Mouse (Mus musculus) lung, embryonic 14.5 days (tissue): Measurements from ENCODE around the gene Cldn14. TPM values are rescaled to one million over a fixed set of nuclear protein-coding genes. Genes with fewer than 3 reads are reported as not detected.

Experiments used
- ATAC-seq: fragments of 200-750 bp; cut with Nextera tagmentation; 2 replicates; pipeline ENCODE4 v1.8.0; 2017; ENCODE audit warnings: mild to moderate bottlenecking, moderate TSS enrichment, moderate library complexity; ENCODE audit not compliant: insufficient read depth
- DNase-seq: peaks from one replicate; pipeline ENCODE4 v3.0.0-alpha.2; 2015
- H3K27ac ChIP-seq: fragments of 300-500 bp; sonication (generic); 2 replicates; pipeline ENCODE4 v1.5.1; 2014; ENCODE audit warnings: low read depth, mild to moderate bottlenecking, moderate library complexity
- H3K27me3 ChIP-seq: fragments of 300-500 bp; sonication (generic); 2 replicates; pipeline ENCODE4 v1.6.1; 2014; ENCODE audit warnings: low read length, control low read depth; ENCODE audit not compliant: insufficient read depth
- H3K36me3 ChIP-seq: fragments of 300-500 bp; sonication (generic); 2 replicates; pipeline ENCODE4 v1.6.1; 2014; ENCODE audit warnings: control low read depth; ENCODE audit not compliant: insufficient read depth
- H3K4me1 ChIP-seq: fragments of 300-500 bp; sonication (generic); 2 replicates; pipeline ENCODE4 v1.6.1; 2014; ENCODE audit warnings: antibody characterized with exemption, control low read depth; ENCODE audit not compliant: insufficient read depth
- H3K4me2 ChIP-seq: fragments of 300-500 bp; sonication (generic); 2 replicates; pipeline ENCODE4 v1.6.1; 2014; ENCODE audit warnings: mild to moderate bottlenecking
- H3K4me3 ChIP-seq: fragments of 300-500 bp; sonication (generic); 2 replicates; pipeline ENCODE4 v1.5.1; 2014; ENCODE audit warnings: low read depth, low read length
- H3K9ac ChIP-seq: fragments of 300-500 bp; sonication (generic); 2 replicates; pipeline ENCODE4 v1.6.1; 2014
- H3K9me3 ChIP-seq: fragments of 300-500 bp; sonication (generic); 2 replicates; pipeline ENCODE4 v1.6.1; 2016; ENCODE audit warnings: low read depth, low read length, control low read depth
- CTCF ChIP-seq: IDR thresholded peaks from 2 replicates; pipeline ENCODE4 v1.5.1; 2016; ENCODE audit warnings: antibody characterized with exemption, low read depth
- WGBS: fragments of 180-500 bp; shearing (Covaris S2); extraction: QIAGEN DNeasy Blood & Tissue Kit; methylation state at CpG from one replicate; pipeline ENCODE4 v1.1.7; 2014; 5-methylcytosine and 5-hydroxymethylcytosine counted together
- polyA plus RNA-seq: library from polyadenylated mRNA; unstranded; fragments of >200 nt; fragmentation: Nextera tagmentation; extraction: Ambion mirVana; gene quantifications from 2 replicates; pipeline ENCODE4 v1.2.1, GENCODE M21; 2014

The Cldn14 gene
- polyA plus RNA-seq, 1 experiment from 2014 or later = not detected

GRCm38 (mm10) chr16:94040485-94040884 lies 31.8 kb upstream of the Cldn14 start:
- Histone ChIP-seq H3K9me3 (no peaks in the 10 kb centered on the region), H3K36me3 (no peaks in the 10 kb centered on the region), H3K9ac (no peak overlapping the region), H3K4me2 (peak overlapping the region; percentile 47), H3K4me3 (peak overlapping the region; percentile 8; the same call in 1 of the 2 replicates), H3K4me1 (no peaks in the 10 kb centered on the region; the same call in 1 of the 2 replicates), H3K27ac (no peak overlapping the region), H3K27me3 (0 out of 2 replicates have a peak, but pooled peaks cover 4% of the 10 kb centered on the region)
- DNase-seq = no peak
- ATAC-seq = no peak
- TF ChIP-seq CTCF = no peak
- WGBS = 28% methylated on average over 16 of the region's 16 CpGs

- Histone ChIP-seq H3K9me3 (no peaks in the 10 kb centered on the region), H3K4me2 (no peak overlapping the region), H3K4me1 (no peaks in the 10 kb centered on the region; the same call in 1 of the 2 replicates), H3K27ac (no peak overlapping the region), H3K27me3 (0 out of 2 replicates have a peak, but pooled peaks cover 4% of the 10 kb centered on the region), H3K36me3 (no peaks in the 10 kb centered on the region), H3K9ac (no peak overlapping the region), H3K4me3 (no peak overlapping the region)
- DNase-seq = no peak
- no peak for ATAC-seq
- TF ChIP-seq CTCF = no peak
- 69% methylated on average over 9 of the region's 9 CpGs for WGBS
Measured at GRCm38 (mm10) chr16:94038986-94039341, 30.3 kb upstream of the Cldn14 start.

- Histone ChIP-seq H3K9ac (no peak overlapping the region), H3K4me3 (no peak overlapping the region), H3K4me1 (no peaks in the 10 kb centered on the region; the same call in 1 of the 2 replicates), H3K27me3 (0 out of 2 replicates have a peak, but pooled peaks cover 4% of the 10 kb centered on the region), H3K4me2 (no peak overlapping the region), H3K27ac (no peak overlapping the region), H3K36me3 (no peaks in the 10 kb centered on the region), H3K9me3 (no peaks in the 10 kb centered on the region)
- ATAC-seq = peak; percentile 60; the same call in 1 of the 2 replicates
- peak; percentile 85 for TF ChIP-seq CTCF
- peak; percentile 82 for DNase-seq
- WGBS = 52% methylated on average over 12 of the region's 12 CpGs
Measured at GRCm38 (mm10) chr16:94038272-94038985, 29.8 kb upstream of the Cldn14 start.

- no peak for ATAC-seq
- Histone ChIP-seq H3K4me3 (no peak overlapping the region), H3K36me3 (no peaks in the 10 kb centered on the region), H3K27ac (no peak overlapping the region), H3K9ac (no peak overlapping the region), H3K4me2 (no peak overlapping the region), H3K27me3 (0 out of 2 replicates have a peak, but pooled peaks cover 4% of the 10 kb centered on the region), H3K4me1 (no peaks in the 10 kb centered on the region; the same call in 1 of the 2 replicates), H3K9me3 (no peaks in the 10 kb centered on the region)
- TF ChIP-seq CTCF = no peak
- 87% methylated on average over 7 of the region's 7 CpGs for WGBS
- no peak for DNase-seq
Measured at GRCm38 (mm10) chr16:94037280-94037679, 28.6 kb upstream of the Cldn14 start.

- WGBS = 50% methylated on average over 9 of the region's 9 CpGs
- no peaks in the 10 kb centered on the region for H3K4me1 ChIP-seq
- DNase-seq (no peak), ATAC-seq (no peak)
- no peak overlapping the region for H3K4me2 ChIP-seq
- H3K9me3 ChIP-seq = no peaks in the 10 kb centered on the region
- H3K36me3 ChIP-seq = no peaks in the 10 kb centered on the region
- H3K27me3 ChIP-seq = no peaks in the 10 kb centered on the region
- H3K9ac ChIP-seq = no peak overlapping the region
- H3K27ac ChIP-seq = no peak overlapping the region
- no peak overlapping the region for H3K4me3 ChIP-seq
- no peak for TF ChIP-seq CTCF
Measured at GRCm38 (mm10) chr16:94034152-94034551, 25.5 kb upstream of the Cldn14 start.

GRCm38 (mm10) chr16:94032270-94032669 lies 23.6 kb upstream of the Cldn14 start:
- Histone ChIP-seq H3K4me2 (no peak overlapping the region), H3K4me1 (no peaks in the 10 kb centered on the region), H3K27me3 (no peaks in the 10 kb centered on the region), H3K9me3 (no peaks in the 10 kb centered on the region), H3K9ac (no peak overlapping the region), H3K27ac (no peak overlapping the region), H3K4me3 (no peak overlapping the region), H3K36me3 (no peaks in the 10 kb centered on the region)
- ATAC-seq (no peak), DNase-seq (no peak)
- 78% methylated on average over 5 of the region's 5 CpGs for WGBS
- TF ChIP-seq CTCF = no peak
